Mouse (Mus musculus) ES-E14 (cell line): ENCODE data around the gene Grid2ip. TPM values are rescaled to one million over a fixed set of nuclear protein-coding genes. Genes with fewer than 3 reads are reported as not detected.
A peak's percentile ranks its signal among the peaks of the same experiment; 100 is the strongest.

ENCODE experiments used
- DNase-seq: peaks from one replicate; pipeline ENCODE4 v3.0.0-alpha.2; 2013; ENCODE audit warnings: low read depth, low spot score
- H3K27ac ChIP-seq: 2 replicates; pipeline ENCODE4 v1.5.1; 2012; ENCODE audit warnings: low read depth, mild to moderate bottlenecking, low read length, moderate library complexity, mixed read lengths; ENCODE audit not compliant: poor library complexity, insufficient read depth, severe bottlenecking
- H3K36me3 ChIP-seq: 2 replicates; pipeline ENCODE4 v1.6.1; 2012; ENCODE audit warnings: mild to moderate bottlenecking, low read length, moderate library complexity, mixed read lengths; ENCODE audit not compliant: control insufficient read depth, poor library complexity, insufficient read depth, severe bottlenecking
- H3K4me1 ChIP-seq, 2 experiments: fragments of 150-350 bp in 1 of 2; sonication (generic) in 1 of 2; 2 replicates each; pipeline ENCODE4 v1.6.1; 2012; ENCODE audit warnings: low read length in 2 of 2, mild to moderate bottlenecking in 1 of 2, mixed read lengths in 1 of 2; ENCODE audit not compliant: control insufficient read depth in 2 of 2, insufficient read depth in 2 of 2, poor library complexity in 1 of 2
- H3K4me3 ChIP-seq, 2 experiments: fragments of 150-350 bp in 1 of 2; sonication (generic) in 1 of 2; 2 replicates each; pipeline ENCODE4 v1.5.1; 2012; ENCODE audit warnings: low read length in 2 of 2, low read depth in 1 of 2, mild to moderate bottlenecking in 1 of 2, mixed read lengths in 1 of 2; ENCODE audit not compliant: insufficient read depth in 1 of 2, poor library complexity in 1 of 2, severe bottlenecking in 1 of 2
- H3K9ac ChIP-seq: 2 replicates; pipeline ENCODE4 v1.6.1; 2012; ENCODE audit warnings: low read depth, mild to moderate bottlenecking, low read length, mixed read lengths; ENCODE audit not compliant: poor library complexity, insufficient read depth, severe bottlenecking
- H3K9me3 ChIP-seq: fragments of 150-350 bp; sonication (generic); 2 replicates; pipeline ENCODE4 v1.6.1; 2012; ENCODE audit warnings: low read depth, mild to moderate bottlenecking, low read length; ENCODE audit not compliant: control insufficient read depth, insufficient read depth
- CHD2 ChIP-seq: IDR thresholded peaks from 2 replicates; pipeline ENCODE4 v1.6.1; 2014; ENCODE audit warnings: mild to moderate bottlenecking, low read depth, low read length, inconsistent platforms
- HCFC1 ChIP-seq: IDR thresholded peaks from 2 replicates; pipeline ENCODE4 v1.6.1; 2012; ENCODE audit warnings: low read length, inconsistent platforms, borderline replicate concordance; ENCODE audit not compliant: insufficient read depth
- MAFK ChIP-seq: IDR thresholded peaks from 2 replicates; pipeline ENCODE4 v1.6.1; 2014; ENCODE audit warnings: mild to moderate bottlenecking, low read depth, low read length, inconsistent platforms; ENCODE audit not compliant: insufficient read depth
- ZC3H11A ChIP-seq: IDR thresholded peaks from 2 replicates; pipeline ENCODE4 v1.6.1; 2012; ENCODE audit warnings: low read depth, mild to moderate bottlenecking, inconsistent platforms, low read length, borderline replicate concordance
- ZNF384 ChIP-seq: IDR thresholded peaks from 2 replicates; pipeline ENCODE4 v1.6.1; 2012; ENCODE audit warnings: low read depth, low read length, inconsistent platforms
- in situ Hi-C, 2 experiments: fragments of 600-800 bp; cut with MboI; formaldehyde crosslinking; loops; one replicate each; pipeline ENCODE4 v1.15.1; 2025; ENCODE audit warnings: low sequenced_read_pairs in 2 of 2, inconsistent platforms in 1 of 2; ENCODE audit not compliant: unreplicated experiment in 2 of 2
- total RNA-seq: library from RNA; depleted of rRNA; stranded (reverse); fragments of 300-350 nt; gene quantifications from 2 replicates; pipeline ENCODE4 v1.2.3, GENCODE M21; 2012

The Grid2ip gene
- total RNA-seq, 1 experiment: 0.58 TPM

- Histone ChIP-seq H3K36me3 (peaks cover 2% of the 10 kb centered on the region; the same call in 1 of the 2 replicates), H3K4me1 (peaks cover 0 to 2% of the 10 kb centered on the region in 2 experiments; a peak in 1 of 4 replicates), H3K9ac (peak overlapping the region; percentile 93), H3K4me3 (peak overlapping the region; percentile 87 to 97), H3K9me3 (no peaks in the 10 kb centered on the region), H3K27ac (no peak overlapping the region)
- TF ChIP-seq MAFK (no peak), ZC3H11A (no peak), ZNF384 (no peak), HCFC1 (no peak), CHD2 (no peak)
- in situ Hi-C loops: no loop called here
- DNase-seq: no peak
Observed at GRCm38 (mm10) chr5:143404148-143404930, 47.2 kb downstream of the Grid2ip start.

DNA sequence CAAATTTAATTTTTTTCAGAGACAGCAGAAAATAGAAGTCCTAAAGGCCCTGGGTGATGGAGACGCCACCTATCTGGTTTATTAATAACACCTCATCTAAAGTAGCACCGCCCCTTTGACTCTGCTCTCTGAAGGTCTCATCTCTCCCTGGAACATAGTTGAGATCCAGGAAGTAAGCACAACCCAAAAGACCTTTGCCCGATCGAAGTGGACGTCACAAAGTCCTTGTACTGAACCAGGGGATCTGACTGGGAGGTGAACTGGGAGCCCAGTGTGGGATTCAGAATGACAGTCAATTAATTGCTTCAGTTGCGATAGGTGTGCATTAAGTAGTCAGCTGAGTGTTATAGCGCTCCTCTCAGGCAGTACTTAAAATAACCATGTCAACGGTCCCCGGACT, 48.1 kb downstream of the Grid2ip start:
- in situ Hi-C loops: no loop called here
- DNase-seq: no peak
- no peak overlapping the region for H3K4me3 ChIP-seq
- peaks cover 2% of the 10 kb centered on the region; the same call in 1 of the 2 replicates for H3K36me3 ChIP-seq
- no peak overlapping the region for H3K9ac ChIP-seq
- no peaks in the 10 kb centered on the region for H3K9me3 ChIP-seq
- H3K27ac ChIP-seq: no peak overlapping the region
- H3K4me1 ChIP-seq: peaks cover 2% of the 10 kb centered on the region in 2 experiments; a peak in 1 of 4 replicates
- no peak for TF ChIP-seq ZC3H11A

DNA sequence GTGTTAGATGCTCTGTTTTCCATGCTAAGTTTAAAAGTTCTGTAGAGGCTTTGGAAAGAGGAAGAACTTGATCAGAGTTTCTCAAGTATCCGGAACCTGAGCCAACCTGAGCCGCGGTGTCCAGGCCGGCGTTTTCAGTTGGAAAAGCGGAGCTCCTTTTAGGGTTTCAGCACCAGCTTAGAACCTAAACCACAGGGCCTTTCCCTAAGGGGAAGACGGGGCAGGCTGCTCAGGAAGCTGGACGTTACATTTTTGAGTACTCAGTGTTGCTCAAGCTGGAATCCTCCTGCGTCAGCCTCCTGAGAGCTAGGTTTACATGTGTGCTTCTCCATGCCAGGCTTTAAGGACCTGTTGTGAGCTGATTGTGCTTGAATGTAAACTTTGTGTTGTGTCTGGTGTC, 49.4 kb downstream of the Grid2ip start:
- DNase-seq: no peak
- no peak overlapping the region for H3K4me3 ChIP-seq
- no peak for TF ChIP-seq HCFC1
- no peak for TF ChIP-seq MAFK
- no peak for TF ChIP-seq ZNF384
- TF ChIP-seq ZC3H11A: no peak
- no peak for TF ChIP-seq CHD2
- H3K9ac ChIP-seq: no peak overlapping the region
- in situ Hi-C loops: no loop called here
- H3K27ac ChIP-seq: no peak overlapping the region
- H3K36me3 ChIP-seq: peaks cover 2% of the 10 kb centered on the region; the same call in 1 of the 2 replicates
- no peaks in the 10 kb centered on the region for H3K9me3 ChIP-seq
- H3K4me1 ChIP-seq: peaks cover 2% of the 10 kb centered on the region in 2 experiments; a peak in 1 of 4 replicates

- no peak for TF ChIP-seq ZC3H11A
- TF ChIP-seq MAFK: no peak
- TF ChIP-seq ZNF384: no peak
- no peak for TF ChIP-seq CHD2
- no peak for TF ChIP-seq HCFC1
- DNase-seq: no peak
- Histone ChIP-seq H3K4me1 (peaks cover 0 to 2% of the 10 kb centered on the region in 2 experiments; a peak in 1 of 4 replicates), H3K36me3 (peaks cover 6% of the 10 kb centered on the region; the same call in 1 of the 2 replicates), H3K9ac (no peak overlapping the region), H3K27ac (no peak overlapping the region), H3K9me3 (no peaks in the 10 kb centered on the region), H3K4me3 (no peak overlapping the region)
- in situ Hi-C loops: no loop called here
Observed at GRCm38 (mm10) chr5:143409239-143409638, 52.1 kb downstream of the Grid2ip start.
